ENCODE assay signal across 24 mouse cellular contexts in the genomic region with DNA sequence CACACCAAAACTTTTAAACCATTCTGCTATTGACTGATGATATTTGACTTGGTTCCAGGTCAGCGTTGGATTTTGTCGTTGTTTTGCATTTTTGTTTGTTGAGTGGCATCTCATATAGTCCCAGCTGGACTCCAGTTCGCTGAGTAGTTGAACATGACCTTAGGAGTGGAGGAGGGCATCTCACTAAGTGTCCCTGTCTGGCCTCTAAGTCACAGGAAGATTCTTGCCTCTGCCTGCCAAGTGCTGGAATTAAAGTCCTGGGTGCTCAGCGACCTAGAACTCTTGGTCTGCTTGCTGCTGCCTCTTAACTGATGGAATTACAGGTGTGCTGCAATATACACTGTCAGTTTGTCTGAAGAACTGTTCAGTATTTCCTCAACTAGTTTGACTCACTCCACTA.
DNase-seq lines count a peak whose midpoint lies in the region; ATAC-seq and TF ChIP-seq lines count a peak whose summit lies in the region.
"Had no signal": no experiment of that assay in that cellular context is flagged by ENCODE, and none has a peak within 500 bp of the region (broad histone marks: within the 10 kb centered on the region; RNA-seq: fewer than 3 reads in every experiment).

No protein-coding gene starts in this region.

- no peaks in the 10 kb centered on the region for H3K36me3 ChIP-seq in heart, embryonic 11.5 days (ENCODE audit: control insufficient read depth, insufficient read depth, low read length)
- H3K36me3 ChIP-seq in kidney, adult 2 months (ENCODE audit: control insufficient read depth, insufficient read depth, low read length), result no peaks in the 10 kb centered on the region
- peaks cover 3% of the 10 kb centered on the region; the same call in 1 of the 2 replicates for H3K36me3 ChIP-seq in kidney, embryonic 14.5 days (ENCODE audit: control insufficient read depth, insufficient read depth, low read length)
- no peaks in the 10 kb centered on the region for H3K36me3 ChIP-seq in stomach, embryonic 15.5 days
- H3K36me3 ChIP-seq: forebrain, embryonic 10.5 days had no signal

- WGBS in heart, embryonic 11.5 days (ENCODE audit: insufficient replicate concordance), result 78% methylated on average over 4 of the region's 4 CpGs
- WGBS in kidney, adult 2 months, result 48% methylated on average over 4 of the region's 4 CpGs
- WGBS in kidney, embryonic 14.5 days, result 83% methylated on average over 4 of the region's 4 CpGs
- 74% methylated on average over 4 of the region's 4 CpGs for WGBS in stomach, embryonic 15.5 days

- H3K9me3 ChIP-seq in heart, embryonic 11.5 days (replicated peaks; ENCODE audit: control insufficient read depth, low read length), result no peaks in the 10 kb centered on the region
- H3K9me3 ChIP-seq in kidney, embryonic 14.5 days (ENCODE audit: control insufficient read depth, low read length), result no peaks in the 10 kb centered on the region
- no peaks in the 10 kb centered on the region for H3K9me3 ChIP-seq in stomach, embryonic 15.5 days
- H3K9me3 ChIP-seq: forebrain, embryonic 10.5 days; forebrain, embryonic 13.5 days; heart, embryonic 13.5 days had no signal

- no peak overlapping the region for H3K4me3 ChIP-seq in heart, embryonic 11.5 days (ENCODE audit: low read depth, low read length)
- H3K4me3 ChIP-seq in kidney, adult 2 months (ENCODE audit: insufficient read depth, low read depth, low read length), result no peak overlapping the region
- H3K4me3 ChIP-seq in kidney, embryonic 14.5 days (ENCODE audit: low read length), result no peak overlapping the region
- no peak overlapping the region for H3K4me3 ChIP-seq in stomach, embryonic 15.5 days (replicated peaks)
- H3K4me3 ChIP-seq: forebrain, embryonic 10.5 days; forebrain, embryonic 13.5 days; gastrocnemius, adult 2 months; heart, embryonic 13.5 days had no signal

- peak; percentile 55 for DNase-seq in heart, adult 11 months
- DNase-seq in kidney, adult 2 months, result peak; percentile 81
- DNase-seq in kidney, postnatal 14 days, result peak; percentile 42
- DNase-seq in cerebellum, postnatal 14 days, result no peak
- no peak for DNase-seq in thymus, postnatal 14 days
- DNase-seq: adrenal gland, adult 8-10 months; adrenal gland, postnatal 25 days; cerebellum, adult 11-12 months; cerebellum, adult 8-10 months; cerebellum, postnatal 10 days; gastrocnemius, adult 2 months; gastrocnemius, postnatal 14 days; heart, adult 18-20 months; heart, postnatal 14 days; heart, postnatal 4 days had no signal

- no peak for ATAC-seq in heart, embryonic 11.5 days (replicated peaks; ENCODE audit: insufficient number of reproducible peaks, low FRiP score, low TSS enrichment)
- ATAC-seq in kidney, embryonic 14.5 days (ENCODE audit: low FRiP score, low TSS enrichment), result no peak
- ATAC-seq in stomach, embryonic 15.5 days (ENCODE audit: insufficient read depth, low FRiP score, low read depth), result no peak
- ATAC-seq: activated CD4-positive, CD25-positive, alpha-beta regulatory T cell, adult 4 months; forebrain, embryonic 13.5 days; forebrain, embryonic 16.5 days had no signal

- no peak overlapping the region for H3K4me2 ChIP-seq in heart, embryonic 11.5 days
- no peak overlapping the region for H3K4me2 ChIP-seq in kidney, embryonic 14.5 days (replicated peaks; ENCODE audit: low read depth, low read length)
- no peak overlapping the region for H3K4me2 ChIP-seq in stomach, embryonic 15.5 days
- H3K4me2 ChIP-seq: forebrain, embryonic 13.5 days; heart, embryonic 13.5 days; hindbrain, embryonic 14.5 days had no signal

- H3K9ac ChIP-seq in heart, embryonic 11.5 days (ENCODE audit: low read depth, low read length), result no peak overlapping the region
- no peak overlapping the region for H3K9ac ChIP-seq in kidney, embryonic 14.5 days (ENCODE audit: low read depth, low read length)
- no peak overlapping the region for H3K9ac ChIP-seq in stomach, embryonic 15.5 days
- H3K9ac ChIP-seq: forebrain, embryonic 13.5 days; heart, embryonic 13.5 days; hindbrain, embryonic 14.5 days had no signal

- no peak overlapping the region for H3K27ac ChIP-seq in heart, embryonic 11.5 days (ENCODE audit: low read depth, low read length)
- no peak overlapping the region for H3K27ac ChIP-seq in kidney, adult 2 months (ENCODE audit: insufficient read depth, low read depth, low read length)
- no peak overlapping the region for H3K27ac ChIP-seq in kidney, embryonic 14.5 days (ENCODE audit: low read depth, low read length)
- 0 out of 2 replicates have a peak overlapping the region, but pooled peaks have one; percentile 6 for H3K27ac ChIP-seq in stomach, embryonic 15.5 days
- H3K27ac ChIP-seq: forebrain, embryonic 10.5 days; forebrain, embryonic 13.5 days; gastrocnemius, adult 2 months; heart, embryonic 13.5 days; hindbrain, embryonic 14.5 days had no signal

- TF ChIP-seq POLR2A in kidney, adult 2 months (IDR thresholded peaks at IDR 0.05; ENCODE audit: low read depth, low read length), result no peak

- no peaks in the 10 kb centered on the region for H3K27me3 ChIP-seq in heart, embryonic 11.5 days (ENCODE audit: control insufficient read depth, insufficient read depth, low read length)
- no peaks in the 10 kb centered on the region for H3K27me3 ChIP-seq in kidney, adult 2 months (replicated peaks; ENCODE audit: control insufficient read depth, insufficient read depth, low read length)
- H3K27me3 ChIP-seq in kidney, embryonic 14.5 days (ENCODE audit: control insufficient read depth, insufficient read depth, low read length), result no peaks in the 10 kb centered on the region
- H3K27me3 ChIP-seq in stomach, embryonic 15.5 days (replicated peaks), result no peaks in the 10 kb centered on the region
- H3K27me3 ChIP-seq: forebrain, embryonic 13.5 days; heart, embryonic 13.5 days had no signal

- TF ChIP-seq CTCF in kidney, adult 2 months (conservative IDR thresholded peaks at IDR 0.05; ENCODE audit: insufficient read depth, insufficient read length, low read depth, low read length), result no peak

- peaks cover 7% of the 10 kb centered on the region for H3K4me1 ChIP-seq in heart, embryonic 11.5 days (ENCODE audit: control insufficient read depth, insufficient read depth, low read length)
- H3K4me1 ChIP-seq in kidney, adult 2 months (ENCODE audit: control insufficient read depth, insufficient read depth, low read length), result peaks cover 43% of the 10 kb centered on the region
- H3K4me1 ChIP-seq in kidney, embryonic 14.5 days (ENCODE audit: control insufficient read depth, insufficient read depth, low read length), result peaks cover 15% of the 10 kb centered on the region
- H3K4me1 ChIP-seq in stomach, embryonic 15.5 days, result peaks cover 5% of the 10 kb centered on the region; the same call in 1 of the 2 replicates

Comparison
In these comparisons a context has a peak if more than half of its experiments do, and no peak if none do; other contexts are left out.
1. DNase-seq: peak in heart, adult 11 months (single experiment), kidney, adult 2 months (single experiment) and kidney, postnatal 14 days (single experiment); none in cerebellum, postnatal 14 days (0 of 2) and thymus, postnatal 14 days (single experiment).